Comparison of ENCODE assay signal across 8 mouse cellular contexts in genomic region chr1:106172931-106173371, GRCm38 (mm10). TPM values are rescaled to one million over a fixed set of nuclear protein-coding genes. Genes with fewer than 3 reads are reported as not detected.
DNase-seq lines count a peak whose midpoint lies in the region; ATAC-seq and TF ChIP-seq lines count a peak whose summit lies in the region.

No protein-coding gene starts in this region.

- peak; percentile 43 for DNase-seq in ovary, postnatal 36 days (ENCODE audit: low spot score)
- no peak for DNase-seq in ovary, adult 18-20 months (ENCODE audit: low spot score)
- peak; percentile 36 for DNase-seq in cerebellum, adult 8-10 months
- no peak for DNase-seq in gastrocnemius, adult 2 months
- no peak for DNase-seq in liver, embryonic 14.5 days (ENCODE audit: low read depth in 3 of 3, low spot score in 3 of 3)
- peak; percentile 39 for DNase-seq in retina, postnatal 1 day
- peak; percentile 64 for DNase-seq in yolk sac, embryonic 10.5 days (ENCODE audit: low spot score)

- no peak for TF ChIP-seq EP300 in liver, embryonic 14.5 days (IDR thresholded peaks at IDR 0.05; ENCODE audit: low read depth)

- peak overlapping the region; percentile 91 for H3K9ac ChIP-seq in intestine, postnatal 0 days (ENCODE audit: low read depth, low read length)
- peak overlapping the region; percentile 77 for H3K9ac ChIP-seq in liver, embryonic 14.5 days (replicated peaks)

- no peak for TF ChIP-seq CTCF in gastrocnemius, adult 2 months (IDR thresholded peaks at IDR 0.05)
- no peak for TF ChIP-seq CTCF in intestine, postnatal 0 days (IDR thresholded peaks at IDR 0.05; ENCODE audit: low read depth)
- TF ChIP-seq CTCF in liver, embryonic 14.5 days (IDR thresholded peaks at IDR 0.05; ENCODE audit: low read depth): no peak

- no peaks in the 10 kb centered on the region for H3K36me3 ChIP-seq in intestine, postnatal 0 days (ENCODE audit: control insufficient read depth, insufficient read depth)
- no peaks in the 10 kb centered on the region for H3K36me3 ChIP-seq in liver, embryonic 14.5 days (replicated peaks; ENCODE audit: control insufficient read depth, insufficient read depth, low read depth)

- H3K4me2 ChIP-seq in intestine, postnatal 0 days (replicated peaks; ENCODE audit: low read depth): peak overlapping the region; percentile 89
- H3K4me2 ChIP-seq in liver, embryonic 14.5 days (ENCODE audit: low read depth): peak overlapping the region; percentile 76

- 2% methylated on average over 47 of the region's 47 CpGs for WGBS in intestine, postnatal 0 days
- WGBS in liver, embryonic 14.5 days (ENCODE audit: insufficient replicate concordance): 7% methylated on average over 46 of the region's 47 CpGs

- no peaks in the 10 kb centered on the region for H3K9me3 ChIP-seq in intestine, postnatal 0 days (ENCODE audit: control insufficient read depth)
- H3K9me3 ChIP-seq in liver, embryonic 14.5 days (ENCODE audit: control insufficient read depth, low read length): no peaks in the 10 kb centered on the region

- peak overlapping the region; percentile 96 for H3K27ac ChIP-seq in gastrocnemius, adult 2 months
- H3K27ac ChIP-seq in intestine, postnatal 0 days (ENCODE audit: low read depth, low read length): peak overlapping the region; percentile 92
- no peak overlapping the region for H3K27ac ChIP-seq in liver, embryonic 14.5 days

- no peaks in the 10 kb centered on the region for H3K27me3 ChIP-seq in intestine, postnatal 0 days (replicated peaks; ENCODE audit: control insufficient read depth, insufficient read depth, low read length)
- peaks cover 6% of the 10 kb centered on the region for H3K27me3 ChIP-seq in liver, embryonic 14.5 days (ENCODE audit: control insufficient read depth, insufficient read depth, low read length)

- intact Hi-C loops in gastrocnemius, adult 2 months (cut with DNase I): loop anchor here (5.0 kb wide), 3 partner anchors 94 to 181 kb away; partner anchors contain the start of gene Zcchc2

- H3K4me1 ChIP-seq in intestine, postnatal 0 days (replicated peaks; ENCODE audit: control insufficient read depth, insufficient read depth, low read length): no peaks in the 10 kb centered on the region
- H3K4me1 ChIP-seq in liver, embryonic 14.5 days (replicated peaks; ENCODE audit: control insufficient read depth in 2 of 2, insufficient read depth in 2 of 2, low read length in 1 of 2): peaks cover 4 to 11% of the 10 kb centered on the region in 2 experiments; a peak in 3 of 4 replicates

- H3K4me3 ChIP-seq in gastrocnemius, adult 2 months: peak overlapping the region; percentile 97
- peak overlapping the region; percentile 90 for H3K4me3 ChIP-seq in intestine, postnatal 0 days (ENCODE audit: low read depth, low read length)
- H3K4me3 ChIP-seq in liver, embryonic 14.5 days (ENCODE audit: insufficient read depth in 1 of 2, low read depth in 2 of 2, low read length in 2 of 2): peak overlapping the region; percentile 62 to 65

- ATAC-seq in intestine, postnatal 0 days: 0 out of 2 replicates have a peak, but pooled peaks have one; percentile 0
- ATAC-seq in liver, embryonic 14.5 days (ENCODE audit: insufficient read depth): no peak

RNA-seq across cellular contexts. Expression of gene Phlpp1, which starts 1.4 kb away (rescaled TPM):
- total RNA-seq in gastrocnemius, adult 2 months (2021): 1 to 10 TPM; 8.1 to 9.0 TPM
- 1.6 and 2.3 TPM in 2 replicates for polyA plus RNA-seq in intestine, postnatal 0 days (2015; fragmentation: Nextera tagmentation; extraction: Ambion mirVana)
- polyA plus RNA-seq in liver, embryonic 14.5 days (2012; rRNA removed): 1.00 and 1.2 TPM in 2 replicates
- 0.75 and 0.94 TPM in 2 replicates for polyA plus RNA-seq in liver, embryonic 14.5 days (2014; fragmentation: Nextera tagmentation; extraction: Ambion mirVana)

Comparison
In these comparisons a context has a peak if more than half of its experiments do, and no peak if none do; other contexts are left out.
1. DNase-seq: peak in ovary, postnatal 36 days (single experiment), cerebellum, adult 8-10 months (single experiment), retina, postnatal 1 day (single experiment) and yolk sac, embryonic 10.5 days (single experiment); none in ovary, adult 18-20 months (single experiment), gastrocnemius, adult 2 months (single experiment) and liver, embryonic 14.5 days (0 of 3).
2. Peak in every context shown above with its lines, with median percentiles within 50 percentile points of each other: H3K4me3 ChIP-seq.